Mouse (Mus musculus): ENCODE measurements around the gene Ifnl2. TPM values are rescaled to one million over a fixed set of nuclear protein-coding genes. Genes with fewer than 3 reads are reported as not detected.

Ifnl2 gene
- not detected in 2 replicates for polyA plus RNA-seq (2012; rRNA removed)

DNA sequence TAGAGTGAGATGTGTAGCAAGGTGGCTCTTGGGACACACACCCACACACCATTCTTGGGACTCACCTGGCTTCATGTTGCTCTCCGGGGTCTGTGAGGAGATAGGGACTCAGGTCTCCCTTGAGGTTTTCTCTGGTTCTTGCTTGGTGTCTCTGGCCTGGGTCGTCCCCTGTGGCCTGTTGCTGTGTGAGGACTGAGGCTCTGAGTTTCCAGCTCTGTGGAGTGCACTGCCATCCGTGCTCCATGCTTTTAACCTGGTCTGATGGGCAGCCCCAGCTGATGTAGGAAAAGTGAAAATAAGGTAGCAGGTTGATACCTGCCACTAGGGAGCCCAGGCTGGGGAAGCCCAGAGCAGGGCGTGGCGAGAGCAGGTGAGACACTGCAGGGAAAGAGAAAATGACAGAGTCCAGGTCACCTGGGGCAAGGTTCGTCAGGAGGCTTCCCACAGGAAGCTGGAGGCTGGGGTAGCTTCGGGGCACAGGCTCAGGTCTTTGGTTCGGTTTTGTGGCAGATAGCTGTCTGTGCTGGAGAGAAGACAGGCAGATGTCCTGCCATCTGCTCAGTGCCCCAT lies at the start of gene Ifnl2:
Gene Ifnl2 (minus strand): TSS at position 51 of the 570 bp plus-strand sequence.

DNA sequence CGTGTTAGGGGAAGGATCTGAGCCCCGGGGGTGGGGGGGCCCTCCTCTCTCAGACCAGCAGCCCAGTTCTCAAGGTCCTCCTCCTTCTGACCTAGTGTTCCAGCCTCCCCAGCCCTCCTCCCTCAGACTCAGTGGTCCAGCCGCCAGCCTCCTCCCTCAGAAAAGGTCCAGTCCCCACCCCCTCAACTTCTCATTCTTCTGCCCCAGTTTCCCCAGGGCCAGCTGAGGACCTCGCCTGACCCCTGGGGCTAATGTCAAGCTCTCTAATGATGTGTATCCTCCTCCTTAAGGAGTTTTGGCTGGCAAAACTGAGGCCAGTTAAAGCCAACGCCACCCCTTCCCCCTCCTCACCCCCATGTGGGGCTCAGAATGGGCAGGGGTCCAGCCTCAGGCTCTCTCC lies 36.9 kb upstream of the Ifnl2 start, which contains the start of gene Nccrp1:
Gene Nccrp1 (minus strand): TSS at position 101 of the 400 bp plus-strand sequence.

DNA sequence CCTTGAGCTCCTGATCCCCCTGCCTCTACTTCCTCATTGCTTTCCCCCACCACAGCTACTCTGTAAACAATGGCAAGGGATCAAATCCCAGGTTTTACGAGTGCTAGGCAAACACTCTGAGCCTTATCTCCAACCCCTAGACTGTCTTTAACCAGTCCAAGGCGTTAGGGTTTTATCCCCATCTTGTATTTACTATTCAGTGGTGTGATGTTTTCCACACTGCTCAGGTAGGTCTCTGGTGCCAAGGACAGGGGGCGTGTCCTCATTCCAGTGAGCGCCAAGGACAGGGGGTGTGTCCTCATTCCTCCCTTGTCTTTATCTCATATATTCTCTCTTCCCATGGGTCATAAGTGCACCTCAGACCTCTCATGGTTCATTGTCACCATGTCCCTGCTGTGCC lies 30.3 kb upstream of the Ifnl2 start, which contains the start of gene Sycn:
Gene Sycn (plus strand): TSS at position 360 of the 400 bp plus-strand sequence.

DNA sequence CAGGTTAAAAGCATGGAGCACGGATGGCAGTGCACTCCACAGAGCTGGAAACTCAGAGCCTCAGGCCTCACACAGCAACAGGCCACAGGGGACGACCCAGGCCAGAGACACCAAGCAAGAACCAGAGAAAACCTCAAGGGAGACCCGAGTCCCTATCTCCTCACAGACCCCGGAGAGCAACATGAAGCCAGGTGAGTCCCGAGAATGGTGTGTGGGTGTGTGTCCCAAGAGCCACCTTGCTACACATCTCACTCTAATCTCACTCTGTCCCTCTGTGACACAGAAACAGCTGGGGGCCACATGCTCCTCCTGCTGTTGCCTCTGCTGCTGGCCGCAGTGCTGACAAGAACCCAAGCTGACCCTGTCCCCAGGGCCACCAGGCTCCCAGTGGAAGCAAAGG lies 12.3 kb upstream of the Ifnl2 start, which contains the start of gene Ifnl3:
Gene Ifnl3 (plus strand): TSS at position 301 of the 400 bp plus-strand sequence.

Other genes with a start within 250 kb of the Ifnl2 start
- gene Eid2, start 242.6 kb downstream of the Ifnl2 start, polyA plus RNA-seq (2012; rRNA removed), result 3.5 and 4.9 TPM in 2 replicates
- 4.4 and 9.7 TPM in 2 replicates for gene Eid2b, start 232.7 kb downstream of the Ifnl2 start, polyA plus RNA-seq (2012; rRNA removed)
- not detected in 2 replicates for gene Selenov, start 219.3 kb downstream of the Ifnl2 start, polyA plus RNA-seq (2012; rRNA removed)
- gene Dll3, start 208.2 kb downstream of the Ifnl2 start, polyA plus RNA-seq (2012; rRNA removed), result 0.03 and 0.28 TPM in 2 replicates
- gene Timm50, start 198.4 kb downstream of the Ifnl2 start, polyA plus RNA-seq (2012; rRNA removed), result 40.2 and 50.9 TPM in 2 replicates
- gene Supt5, start 171.7 kb downstream of the Ifnl2 start, polyA plus RNA-seq (2012; rRNA removed), result 52.0 and 56.5 TPM in 2 replicates
- gene Rps16, start 159.8 kb downstream of the Ifnl2 start, polyA plus RNA-seq (2012; rRNA removed), result 364 and 449 TPM in 2 replicates
- gene Plekhg2, start 137.9 kb downstream of the Ifnl2 start, polyA plus RNA-seq (2012; rRNA removed), result 12.3 and 14.5 TPM in 2 replicates
- 27.8 and 36.2 TPM in 2 replicates for gene Zfp36, start 130.2 kb downstream of the Ifnl2 start, polyA plus RNA-seq (2012; rRNA removed)
- gene Med29, start 117.7 kb downstream of the Ifnl2 start, polyA plus RNA-seq (2012; rRNA removed), result 28.9 and 39.5 TPM in 2 replicates
- 69.9 and 73.0 TPM in 2 replicates for gene Paf1, start 117.5 kb downstream of the Ifnl2 start, polyA plus RNA-seq (2012; rRNA removed)
- 0.89 and 2.4 TPM in 2 replicates for gene Gmfg, start 73.0 kb downstream of the Ifnl2 start, polyA plus RNA-seq (2012; rRNA removed)
- gene Lrfn1, start 58.5 kb downstream of the Ifnl2 start, polyA plus RNA-seq (2012; rRNA removed), result 2.3 and 5.8 TPM in 2 replicates
- gene Ifnl3, start 12.4 kb upstream of the Ifnl2 start, polyA plus RNA-seq (2012; rRNA removed), result not detected in 2 replicates
- gene Sycn, start 30.4 kb upstream of the Ifnl2 start, polyA plus RNA-seq (2012; rRNA removed), result 12.7 and 29.8 TPM in 2 replicates
- gene Nccrp1, start 36.8 kb upstream of the Ifnl2 start, polyA plus RNA-seq (2012; rRNA removed), result 21.6 and 26.7 TPM in 2 replicates
- 45.2 and 47.7 TPM in 2 replicates for gene Samd4b, start 87.7 kb upstream of the Ifnl2 start, polyA plus RNA-seq (2012; rRNA removed)
- 50.1 and 60.8 TPM in 2 replicates for gene Pak4, start 87.7 kb upstream of the Ifnl2 start, polyA plus RNA-seq (2012; rRNA removed)
- 10.0 and 30.7 TPM in 2 replicates for gene Acp7, start 120.9 kb upstream of the Ifnl2 start, polyA plus RNA-seq (2012; rRNA removed)
- gene Fbxo27, start 182.4 kb upstream of the Ifnl2 start, polyA plus RNA-seq (2012; rRNA removed), result 3.5 and 6.7 TPM in 2 replicates
- 1.9 and 3.6 TPM in 2 replicates for gene Fbxo17, start 206.3 kb upstream of the Ifnl2 start, polyA plus RNA-seq (2012; rRNA removed)
- gene Mrps12, start 231.4 kb upstream of the Ifnl2 start, polyA plus RNA-seq (2012; rRNA removed), result 59.5 and 86.8 TPM in 2 replicates
- gene Sars2, start 231.5 kb upstream of the Ifnl2 start, polyA plus RNA-seq (2012; rRNA removed), result 16.3 and 17.0 TPM in 2 replicates
- not detected in 2 replicates for gene Ccer2, start 245.7 kb upstream of the Ifnl2 start, polyA plus RNA-seq (2012; rRNA removed)